Mouse (Mus musculus) spleen, adult 2 months (tissue): ENCODE data around the gene Kirrel3.

Experiments used
- CTCF ChIP-seq: fragments of 200-500 bp; IDR thresholded peaks from 2 replicates; pipeline ENCODE4 v1.5.1; 2011; ENCODE audit warnings: mild to moderate bottlenecking, inconsistent platforms; ENCODE audit not compliant: insufficient read depth, insufficient read length, insufficient replicate concordance; ENCODE audit errors: extremely low read depth
- POLR2A ChIP-seq: fragments of 200-500 bp; IDR thresholded peaks from 2 replicates; pipeline ENCODE4 v1.6.1; 2011; ENCODE audit warnings: low read depth, low read length, inconsistent platforms

DNA sequence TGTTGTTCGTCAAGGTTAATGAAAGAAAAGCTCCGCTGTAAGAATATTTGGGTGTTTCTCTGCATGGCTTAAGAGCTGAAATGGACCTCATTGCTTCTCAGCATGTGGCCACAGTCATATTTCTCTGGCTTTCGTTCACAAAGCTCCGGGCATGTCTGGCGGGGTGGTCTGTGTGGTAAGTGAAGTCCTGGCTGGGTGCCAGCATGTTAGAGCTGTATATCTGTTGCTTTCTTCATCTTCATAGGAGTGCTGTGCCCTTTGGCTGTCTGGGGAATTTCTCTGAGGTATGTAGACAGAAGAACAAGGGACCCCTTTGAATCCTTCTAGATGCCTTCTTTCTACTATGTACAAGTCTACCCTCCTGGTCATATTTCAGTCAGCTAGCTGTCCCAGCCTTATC lies 137.8 kb downstream of the Kirrel3 start:
- TF ChIP-seq CTCF (no peak), POLR2A (no peak)
